8 mouse cellular contexts compared by ENCODE assay signal in genomic region chr2:92484256-92485025, GRCm38 (mm10). TPM values are rescaled to one million over a fixed set of nuclear protein-coding genes. Genes with fewer than 3 reads are reported as not detected.
DNase-seq lines count a peak whose midpoint lies in the region; ATAC-seq and TF ChIP-seq lines count a peak whose summit lies in the region.

No protein-coding gene starts in this region.

- ATAC-seq in embryonic facial prominence, embryonic 12.5 days (ENCODE audit: insufficient number of reproducible peaks, insufficient read depth, low FRiP score, low TSS enrichment): no peak
- no peak for ATAC-seq in intestine, postnatal 0 days
- no peak for ATAC-seq in midbrain, embryonic 14.5 days (ENCODE audit: low FRiP score, low TSS enrichment)

- H3K36me3 ChIP-seq in embryonic facial prominence, embryonic 12.5 days: no peaks in the 10 kb centered on the region
- H3K36me3 ChIP-seq in intestine, postnatal 0 days (ENCODE audit: control insufficient read depth, insufficient read depth): no peaks in the 10 kb centered on the region
- no peaks in the 10 kb centered on the region for H3K36me3 ChIP-seq in midbrain, embryonic 14.5 days (ENCODE audit: control insufficient read depth, insufficient read depth, low read length)

- H3K4me3 ChIP-seq in embryonic facial prominence, embryonic 12.5 days: peak overlapping the region; percentile 13; the same call in 1 of the 2 replicates
- peak overlapping the region; percentile 24 for H3K4me3 ChIP-seq in intestine, postnatal 0 days (ENCODE audit: low read depth, low read length)
- no peak overlapping the region for H3K4me3 ChIP-seq in midbrain, embryonic 14.5 days (replicated peaks; ENCODE audit: low read depth, low read length)

- H3K9ac ChIP-seq in embryonic facial prominence, embryonic 12.5 days: no peak overlapping the region
- no peak overlapping the region for H3K9ac ChIP-seq in intestine, postnatal 0 days (ENCODE audit: low read depth, low read length)
- H3K9ac ChIP-seq in midbrain, embryonic 14.5 days (replicated peaks; ENCODE audit: low read length): no peak overlapping the region

- no peak overlapping the region for H3K27ac ChIP-seq in embryonic facial prominence, embryonic 12.5 days
- no peak overlapping the region for H3K27ac ChIP-seq in intestine, postnatal 0 days (ENCODE audit: low read depth, low read length)
- no peak overlapping the region for H3K27ac ChIP-seq in midbrain, embryonic 14.5 days (replicated peaks; ENCODE audit: low read depth, low read length)

- TF ChIP-seq CTCF in intestine, postnatal 0 days (IDR thresholded peaks at IDR 0.05; ENCODE audit: low read depth): no peak

- intact Hi-C loops in gastrocnemius, postnatal 36 days (cut with DNase I): no loop called here

- peaks cover 37% of the 10 kb centered on the region for H3K27me3 ChIP-seq in embryonic facial prominence, embryonic 12.5 days
- peaks cover 14% of the 10 kb centered on the region; the same call in 1 of the 2 replicates for H3K27me3 ChIP-seq in intestine, postnatal 0 days (replicated peaks; ENCODE audit: control insufficient read depth, insufficient read depth, low read length)
- peaks cover 18% of the 10 kb centered on the region; the same call in 1 of the 2 replicates for H3K27me3 ChIP-seq in midbrain, embryonic 14.5 days (ENCODE audit: control insufficient read depth, insufficient read depth, low read length)

- peak; percentile 54 for DNase-seq in right cerebral cortex, adult 18-20 months
- DNase-seq in right cerebral cortex, postnatal 14 days: no peak
- peak; percentile 55 for DNase-seq in midbrain, embryonic 14.5 days
- no peak for DNase-seq in cerebellum, adult 11 months
- DNase-seq in cerebellum, adult 9-10 months: no peak
- DNase-seq in gastrocnemius, postnatal 36 days: no peak

- H3K4me1 ChIP-seq in embryonic facial prominence, embryonic 12.5 days: peaks cover 6% of the 10 kb centered on the region
- H3K4me1 ChIP-seq in intestine, postnatal 0 days (replicated peaks; ENCODE audit: control insufficient read depth, insufficient read depth, low read length): 0 out of 2 replicates have a peak, but pooled peaks cover 4% of the 10 kb centered on the region
- H3K4me1 ChIP-seq in midbrain, embryonic 14.5 days (ENCODE audit: control insufficient read depth, insufficient read depth, low read length): no peaks in the 10 kb centered on the region

- no peaks in the 10 kb centered on the region for H3K9me3 ChIP-seq in embryonic facial prominence, embryonic 12.5 days
- H3K9me3 ChIP-seq in intestine, postnatal 0 days (ENCODE audit: control insufficient read depth): no peaks in the 10 kb centered on the region
- H3K9me3 ChIP-seq in midbrain, embryonic 14.5 days (ENCODE audit: control insufficient read depth, low read length): no peaks in the 10 kb centered on the region

- peak overlapping the region; percentile 37 for H3K4me2 ChIP-seq in embryonic facial prominence, embryonic 12.5 days (replicated peaks)
- peak overlapping the region; percentile 54 for H3K4me2 ChIP-seq in intestine, postnatal 0 days (replicated peaks; ENCODE audit: low read depth)
- H3K4me2 ChIP-seq in midbrain, embryonic 14.5 days (ENCODE audit: low read length): peak overlapping the region; percentile 28

- WGBS in embryonic facial prominence, embryonic 12.5 days: 34% methylated on average over 23 of the region's 23 CpGs
- WGBS in intestine, postnatal 0 days: 29% methylated on average over 23 of the region's 23 CpGs
- WGBS in midbrain, embryonic 14.5 days: 40% methylated on average over 23 of the region's 23 CpGs

RNA-seq across cellular contexts. Expression of gene Slc35c1, which starts 24.1 kb away (rescaled TPM):
- polyA plus RNA-seq in embryonic facial prominence, embryonic 12.5 days (2016; fragmentation: Nextera tagmentation; extraction: Ambion mirVana): 9.5 and 10.2 TPM in 2 replicates
- polyA plus RNA-seq in intestine, postnatal 0 days (2015; fragmentation: Nextera tagmentation; extraction: Ambion mirVana): 51.9 and 59.2 TPM in 2 replicates
- polyA plus RNA-seq in midbrain, embryonic 14.5 days (2014; fragmentation: Nextera tagmentation; extraction: Ambion mirVana): 8.6 and 11.9 TPM in 2 replicates
- 1 to 10 TPM; 5.0 to 6.3 TPM for total RNA-seq in gastrocnemius, postnatal 36 days (2021)

RNA-seq across cellular contexts. Expression of gene Cry2, which starts 50.6 kb away (rescaled TPM):
- 28.8 and 29.7 TPM in 2 replicates for polyA plus RNA-seq in embryonic facial prominence, embryonic 12.5 days (2016; fragmentation: Nextera tagmentation; extraction: Ambion mirVana)
- polyA plus RNA-seq in intestine, postnatal 0 days (2015; fragmentation: Nextera tagmentation; extraction: Ambion mirVana): 10.0 and 11.7 TPM in 2 replicates
- 33.3 and 33.9 TPM in 2 replicates for polyA plus RNA-seq in midbrain, embryonic 14.5 days (2014; fragmentation: Nextera tagmentation; extraction: Ambion mirVana)
- total RNA-seq in gastrocnemius, postnatal 36 days (2021): 10 to 100 TPM; 16.9 to 21.9 TPM

Comparison
In these comparisons a context has a peak if more than half of its experiments do, and no peak if none do; other contexts are left out.
1. DNase-seq: peak in right cerebral cortex, adult 18-20 months (single experiment) and midbrain, embryonic 14.5 days (single experiment); none in right cerebral cortex, postnatal 14 days (single experiment), cerebellum, adult 11 months (single experiment), cerebellum, adult 9-10 months (single experiment) and gastrocnemius, postnatal 36 days (0 of 2).
2. Peak in every context shown above with its lines, with median percentiles within 50 percentile points of each other: H3K4me2 ChIP-seq.